Comparison of ENCODE assay signal across 20 mouse cellular contexts in the genomic region with DNA sequence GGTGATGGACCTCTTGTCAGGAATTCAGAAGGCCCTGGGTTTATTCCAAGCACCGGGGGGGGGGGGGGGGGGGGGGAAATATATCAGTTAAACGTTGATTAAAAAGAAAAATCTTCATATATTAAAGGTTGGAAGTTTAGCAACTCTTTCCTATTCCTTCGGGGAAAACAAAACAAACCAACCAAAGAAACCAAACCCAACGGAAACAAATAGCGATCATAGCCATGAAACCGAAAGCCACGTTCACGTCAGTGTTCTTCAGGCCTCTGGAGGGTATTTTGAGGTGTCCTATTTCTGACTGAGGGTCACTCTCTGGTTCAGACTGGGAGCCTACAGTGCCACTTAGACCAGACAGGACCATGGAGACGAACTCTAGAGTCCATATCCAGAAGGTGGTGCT. TPM values are rescaled to one million over a fixed set of nuclear protein-coding genes. Genes with fewer than 3 reads are reported as not detected.
DNase-seq lines count a peak whose midpoint lies in the region; ATAC-seq and TF ChIP-seq lines count a peak whose summit lies in the region.
"Had no signal": no experiment of that assay in that cellular context is flagged by ENCODE, and none has a peak within 500 bp of the region (broad histone marks: within the 10 kb centered on the region; RNA-seq: fewer than 3 reads in every experiment).

No protein-coding gene starts in this region.

- H3K9ac ChIP-seq in forebrain, embryonic 16.5 days (replicated peaks; ENCODE audit: low read depth, low read length) = no peak overlapping the region
- no peak overlapping the region for H3K9ac ChIP-seq in lung, embryonic 14.5 days
- no peak overlapping the region for H3K9ac ChIP-seq in lung, postnatal 0 days (replicated peaks; ENCODE audit: low read depth)
- H3K9ac ChIP-seq in embryonic facial prominence, embryonic 15.5 days = no peak overlapping the region
- H3K9ac ChIP-seq: embryonic facial prominence, embryonic 13.5 days; forebrain, embryonic 12.5 days; hindbrain, embryonic 12.5 days had no signal

- DNase-seq in forebrain, embryonic 10.5 days (ENCODE audit: extremely low spot score, low spot score) = no peak
- DNase-seq in lung, embryonic 14.5 days = no peak
- DNase-seq in lung, postnatal 0 days (ENCODE audit: low spot score) = no peak
- DNase-seq in A20 (ENCODE audit: low read depth, low spot score) = peak; percentile 17
- no peak for DNase-seq in layer of hippocampus, adult 9-11 months
- DNase-seq: adrenal gland, postnatal 10 days; cerebellum, adult 11 months; cerebellum, adult 8-10 months; cerebellum, postnatal 14 days; gastrocnemius, postnatal 14 days had no signal

- no peak for TF ChIP-seq CTCF in lung, embryonic 14.5 days (IDR thresholded peaks at IDR 0.05; ENCODE audit: low read depth)
- no peak for TF ChIP-seq CTCF in lung, postnatal 0 days (IDR thresholded peaks at IDR 0.05)

- no peak for ATAC-seq in forebrain, embryonic 16.5 days
- no peak for ATAC-seq in lung, embryonic 14.5 days (ENCODE audit: insufficient read depth)
- no peak for ATAC-seq in lung, postnatal 0 days
- no peak for ATAC-seq in embryonic facial prominence, embryonic 15.5 days (ENCODE audit: insufficient number of reproducible peaks, low FRiP score, low TSS enrichment, low read depth)
- ATAC-seq: hindbrain, embryonic 16.5 days; inflammation-experienced regulatory T-cells, adult 6 months; intestine, postnatal 0 days had no signal

- peaks cover 9% of the 10 kb centered on the region for H3K4me1 ChIP-seq in forebrain, embryonic 16.5 days (replicated peaks; ENCODE audit: control insufficient read depth, insufficient read depth, low read length)
- H3K4me1 ChIP-seq in forebrain, embryonic 10.5 days = peaks cover 22% of the 10 kb centered on the region
- peaks cover 10% of the 10 kb centered on the region; the same call in 1 of the 2 replicates for H3K4me1 ChIP-seq in lung, embryonic 14.5 days (ENCODE audit: insufficient read depth)
- H3K4me1 ChIP-seq in lung, postnatal 0 days (ENCODE audit: insufficient read depth, low read depth, low read length) = no peaks in the 10 kb centered on the region; the same call in 1 of the 2 replicates
- peaks cover 62% of the 10 kb centered on the region for H3K4me1 ChIP-seq in embryonic facial prominence, embryonic 15.5 days

- no peaks in the 10 kb centered on the region for H3K9me3 ChIP-seq in forebrain, embryonic 16.5 days (ENCODE audit: control insufficient read depth, low read length)
- no peaks in the 10 kb centered on the region for H3K9me3 ChIP-seq in forebrain, embryonic 10.5 days
- no peaks in the 10 kb centered on the region for H3K9me3 ChIP-seq in lung, embryonic 14.5 days (ENCODE audit: low read depth, low read length)
- no peaks in the 10 kb centered on the region for H3K9me3 ChIP-seq in lung, postnatal 0 days (ENCODE audit: low read length)
- no peaks in the 10 kb centered on the region for H3K9me3 ChIP-seq in embryonic facial prominence, embryonic 15.5 days (replicated peaks)
- H3K9me3 ChIP-seq: embryonic facial prominence, embryonic 13.5 days; forebrain, embryonic 12.5 days; G1E; hindbrain, embryonic 12.5 days had no signal

- H3K27ac ChIP-seq in forebrain, embryonic 16.5 days (ENCODE audit: low read length) = peak overlapping the region; percentile 35
- no peak overlapping the region for H3K27ac ChIP-seq in forebrain, embryonic 10.5 days
- H3K27ac ChIP-seq in lung, embryonic 14.5 days (ENCODE audit: low read depth) = peak overlapping the region; percentile 30; the same call in 1 of the 2 replicates
- H3K27ac ChIP-seq in lung, postnatal 0 days (ENCODE audit: low read length) = no peak overlapping the region
- H3K27ac ChIP-seq in embryonic facial prominence, embryonic 15.5 days (replicated peaks) = peak overlapping the region; percentile 31; the same call in 1 of the 2 replicates
- H3K27ac ChIP-seq: forebrain, embryonic 12.5 days; hindbrain, embryonic 12.5 days had no signal

- no peak overlapping the region for H3K4me2 ChIP-seq in forebrain, embryonic 16.5 days (ENCODE audit: low read length)
- no peak overlapping the region for H3K4me2 ChIP-seq in lung, embryonic 14.5 days
- H3K4me2 ChIP-seq in lung, postnatal 0 days (replicated peaks; ENCODE audit: low read depth, low read length) = no peak overlapping the region
- no peak overlapping the region for H3K4me2 ChIP-seq in embryonic facial prominence, embryonic 15.5 days (replicated peaks)
- H3K4me2 ChIP-seq: forebrain, embryonic 12.5 days; hindbrain, embryonic 12.5 days had no signal

- H3K36me3 ChIP-seq in forebrain, embryonic 16.5 days (ENCODE audit: control insufficient read depth, insufficient read depth) = no peaks in the 10 kb centered on the region
- H3K36me3 ChIP-seq in forebrain, embryonic 10.5 days (replicated peaks) = no peaks in the 10 kb centered on the region
- no peaks in the 10 kb centered on the region for H3K36me3 ChIP-seq in lung, embryonic 14.5 days (ENCODE audit: insufficient read depth)
- H3K36me3 ChIP-seq in lung, postnatal 0 days (ENCODE audit: insufficient read depth, low read length) = no peaks in the 10 kb centered on the region
- no peaks in the 10 kb centered on the region for H3K36me3 ChIP-seq in embryonic facial prominence, embryonic 15.5 days
- H3K36me3 ChIP-seq: embryonic facial prominence, embryonic 13.5 days; forebrain, embryonic 12.5 days; G1E; hindbrain, embryonic 12.5 days had no signal

- TF ChIP-seq EP300 in lung, postnatal 0 days (IDR thresholded peaks at IDR 0.05) = no peak

- no peak overlapping the region for H3K4me3 ChIP-seq in forebrain, embryonic 16.5 days (replicated peaks; ENCODE audit: low read length)
- H3K4me3 ChIP-seq in forebrain, embryonic 10.5 days = no peak overlapping the region
- H3K4me3 ChIP-seq in lung, embryonic 14.5 days (ENCODE audit: low read depth, low read length) = no peak overlapping the region
- H3K4me3 ChIP-seq in lung, postnatal 0 days (ENCODE audit: low read depth, low read length) = no peak overlapping the region
- no peak overlapping the region for H3K4me3 ChIP-seq in embryonic facial prominence, embryonic 15.5 days (replicated peaks)
- H3K4me3 ChIP-seq: embryonic facial prominence, embryonic 13.5 days; erythroblast, embryonic 14.5 days; forebrain, embryonic 12.5 days; hindbrain, embryonic 12.5 days had no signal

- H3K27me3 ChIP-seq in forebrain, embryonic 16.5 days (replicated peaks; ENCODE audit: control insufficient read depth, insufficient read depth, low read length) = no peaks in the 10 kb centered on the region
- peaks cover 14% of the 10 kb centered on the region for H3K27me3 ChIP-seq in forebrain, embryonic 10.5 days (ENCODE audit: poor library complexity, severe bottlenecking)
- H3K27me3 ChIP-seq in lung, embryonic 14.5 days (ENCODE audit: insufficient read depth, low read length) = no peaks in the 10 kb centered on the region
- H3K27me3 ChIP-seq in lung, postnatal 0 days (replicated peaks; ENCODE audit: insufficient read depth, low read length) = no peaks in the 10 kb centered on the region
- H3K27me3 ChIP-seq in embryonic facial prominence, embryonic 15.5 days = no peaks in the 10 kb centered on the region
- H3K27me3 ChIP-seq: embryonic facial prominence, embryonic 13.5 days had no signal

- 92% methylated on average over 8 of the region's 9 CpGs for WGBS in forebrain, embryonic 16.5 days
- WGBS in forebrain, embryonic 10.5 days = 87% methylated on average over 9 of the region's 9 CpGs
- 78% methylated on average over 9 of the region's 9 CpGs for WGBS in lung, embryonic 14.5 days
- 77% methylated on average over 9 of the region's 9 CpGs for WGBS in lung, postnatal 0 days
- 73% methylated on average over 9 of the region's 9 CpGs for WGBS in embryonic facial prominence, embryonic 15.5 days

RNA-seq across cellular contexts. Expression of gene Pcnx, which starts 6.3 kb away (rescaled TPM):
- polyA plus RNA-seq in forebrain, embryonic 16.5 days (2015; fragmentation: Nextera tagmentation; extraction: Ambion mirVana) = 15.7 and 16.4 TPM in 2 replicates
- 7.6 and 7.7 TPM in 2 replicates for polyA plus RNA-seq in forebrain, embryonic 10.5 days (2016; fragmentation: Nextera tagmentation; extraction: Ambion mirVana)
- polyA plus RNA-seq in lung, embryonic 14.5 days (2014; fragmentation: Nextera tagmentation; extraction: Ambion mirVana) = 17.4 and 20.7 TPM in 2 replicates
- 12.8 and 13.5 TPM in 2 replicates for polyA plus RNA-seq in lung, postnatal 0 days (2015; fragmentation: Nextera tagmentation; extraction: Ambion mirVana)
- 11.0 and 12.4 TPM in 2 replicates for polyA plus RNA-seq in embryonic facial prominence, embryonic 15.5 days (2015; fragmentation: Nextera tagmentation; extraction: Ambion mirVana)
- polyA plus RNA-seq: G1E had no signal

Comparison
In these comparisons a context has a peak if more than half of its experiments do, and no peak if none do; other contexts are left out.
1. H3K27ac ChIP-seq: peak in forebrain, embryonic 16.5 days (single experiment), lung, embryonic 14.5 days (single experiment) and embryonic facial prominence, embryonic 15.5 days (single experiment); none in forebrain, embryonic 10.5 days (single experiment) and lung, postnatal 0 days (single experiment).